Mouse (Mus musculus) urinary bladder, postnatal 25 days (tissue): ENCODE measurements around the gene Apom.

ENCODE experiments used
- DNase-seq: peaks from one replicate; pipeline ENCODE4 v3.0.0; 2022; ENCODE audit warnings: low spot score

Gene Apom

GRCm38 (mm10) chr17:35158850-35159593 is 27.2 kb upstream of the Apom start:
- DNase-seq: no peak

DNA sequence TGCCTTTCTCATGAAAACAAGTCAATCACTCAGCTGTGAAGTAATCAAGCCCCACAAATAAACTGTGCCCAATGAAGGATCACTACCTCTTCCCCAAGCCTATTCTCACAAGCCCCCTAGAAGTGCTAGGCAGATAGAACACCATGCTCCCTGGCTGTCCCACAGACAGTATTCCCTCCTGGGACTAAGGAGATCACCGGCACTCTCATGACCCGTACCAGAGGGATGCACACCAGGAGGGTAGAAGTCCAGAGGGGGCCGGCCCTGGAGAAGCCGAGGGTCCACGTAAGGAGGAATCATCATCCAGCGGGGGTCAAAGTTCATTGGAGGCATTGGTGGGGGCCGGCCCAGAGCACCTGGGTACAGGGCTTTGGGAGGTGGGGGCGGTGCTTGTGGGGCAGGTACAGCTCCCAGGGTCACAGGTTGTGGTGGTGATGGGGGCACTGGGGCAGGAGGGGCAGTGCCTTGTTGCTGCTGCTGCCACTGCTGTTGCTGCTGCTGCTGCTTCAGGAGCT is 25.9 kb upstream of the Apom start:
- DNase-seq: no peak

DNA sequence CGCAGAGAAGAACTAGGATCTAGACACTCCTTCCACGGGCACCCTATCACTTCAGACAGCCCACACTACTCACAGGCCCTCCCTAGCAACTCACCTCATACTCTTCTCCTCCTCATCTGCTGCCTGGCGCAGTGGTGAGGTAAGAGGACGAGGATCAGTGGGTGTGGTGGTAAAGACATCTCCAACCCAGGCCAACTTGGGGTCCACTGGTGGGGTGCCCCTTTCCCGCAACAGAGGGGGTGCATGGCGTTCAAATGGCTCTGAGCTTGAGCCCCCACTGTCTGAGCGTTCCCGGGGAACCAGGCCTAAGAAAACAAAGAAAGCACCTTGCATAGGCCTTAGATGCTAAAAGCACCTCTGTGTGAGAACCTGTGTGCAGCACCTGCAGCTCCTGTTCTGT is 25.4 kb upstream of the Apom start:
- DNase-seq: no peak

DNA sequence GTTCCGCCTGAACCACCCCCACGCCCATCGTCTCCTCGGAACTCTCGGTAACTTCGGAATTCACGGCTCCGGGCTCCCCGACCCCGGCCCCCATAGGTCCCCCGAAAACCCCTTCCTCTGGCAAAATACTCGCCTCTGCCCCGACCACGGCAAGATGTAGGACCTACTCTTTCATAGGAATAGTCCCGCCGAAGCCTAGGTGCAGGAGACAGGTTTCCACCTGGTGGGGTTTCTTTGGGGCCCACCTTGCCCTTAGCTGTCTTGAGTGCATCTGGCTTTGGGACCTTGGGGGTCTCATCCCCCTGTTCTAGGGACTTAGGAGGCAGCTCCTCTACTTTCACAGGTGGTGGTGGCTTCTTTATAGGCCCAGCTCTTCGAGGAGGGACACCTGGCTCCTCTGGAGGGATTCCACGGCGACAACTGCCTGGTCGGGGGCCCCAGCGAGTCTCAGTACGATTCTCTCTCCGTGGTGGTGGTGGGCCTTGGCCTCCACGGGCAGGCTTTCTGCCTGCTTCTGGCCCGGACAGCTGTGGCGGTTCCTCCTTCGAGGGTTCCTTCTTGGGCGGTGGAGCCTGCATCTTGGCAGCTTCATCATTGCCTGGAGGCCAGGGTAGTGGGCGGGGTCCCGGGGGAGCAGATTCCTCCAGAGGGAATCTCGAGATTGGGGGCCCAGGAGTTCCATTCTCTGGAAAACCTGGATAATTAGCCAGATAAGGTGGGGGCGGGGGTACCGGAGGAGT is 24.8 kb upstream of the Apom start:
- no peak for DNase-seq

- no peak for DNase-seq
These were observed 23.6 kb upstream of the Apom start for GRCm38 (mm10) chr17:35155451-35155850.

GRCm38 (mm10) chr17:35154616-35155015 is 22.8 kb upstream of the Apom start:
- no peak for DNase-seq

DNA sequence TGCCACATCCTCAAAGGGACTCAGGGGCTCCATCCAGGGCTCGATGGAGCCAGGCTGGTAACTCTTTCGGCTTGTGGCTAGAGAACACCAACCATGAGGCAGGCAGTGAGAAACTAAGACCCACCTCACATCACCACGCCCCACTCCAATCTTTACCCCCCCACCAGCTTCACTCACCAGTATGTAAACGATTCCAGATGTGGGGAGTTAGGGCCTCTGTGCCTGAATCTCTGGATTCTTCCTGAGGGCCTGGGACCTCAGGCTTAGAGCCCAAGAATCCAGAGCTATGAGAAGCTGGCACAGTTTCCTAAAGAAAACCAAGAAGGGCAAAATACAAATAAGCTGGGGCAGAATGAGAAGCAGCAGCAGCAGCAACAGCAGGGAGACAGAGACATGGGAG is 22.1 kb upstream of the Apom start:
- DNase-seq: no peak

DNA sequence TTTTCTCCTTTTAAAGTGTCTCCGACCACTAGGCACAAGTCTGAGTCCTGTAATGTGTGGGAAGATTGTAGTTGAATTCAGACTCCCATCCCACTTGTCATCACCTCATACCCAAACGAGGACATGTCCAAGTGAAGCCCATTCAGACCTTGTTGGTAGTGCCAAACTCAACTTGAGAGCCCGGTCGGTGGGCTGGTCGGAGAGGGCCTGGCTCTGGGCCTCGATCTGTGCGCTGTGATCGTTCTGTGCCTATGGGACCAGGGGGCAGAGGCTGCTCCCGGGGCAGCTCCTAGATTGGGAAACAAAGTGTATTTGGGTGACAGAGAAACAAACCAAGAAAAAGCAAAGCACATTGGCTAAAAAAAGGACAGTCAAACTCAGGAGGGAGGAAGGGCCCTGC is 21.2 kb upstream of the Apom start:
- no peak for DNase-seq

GRCm38 (mm10) chr17:35152121-35152520 is 20.3 kb upstream of the Apom start:
- DNase-seq: no peak

- no peak for DNase-seq
These were observed 16.2 kb upstream of the Apom start for GRCm38 (mm10) chr17:35147922-35148639.

DNA sequence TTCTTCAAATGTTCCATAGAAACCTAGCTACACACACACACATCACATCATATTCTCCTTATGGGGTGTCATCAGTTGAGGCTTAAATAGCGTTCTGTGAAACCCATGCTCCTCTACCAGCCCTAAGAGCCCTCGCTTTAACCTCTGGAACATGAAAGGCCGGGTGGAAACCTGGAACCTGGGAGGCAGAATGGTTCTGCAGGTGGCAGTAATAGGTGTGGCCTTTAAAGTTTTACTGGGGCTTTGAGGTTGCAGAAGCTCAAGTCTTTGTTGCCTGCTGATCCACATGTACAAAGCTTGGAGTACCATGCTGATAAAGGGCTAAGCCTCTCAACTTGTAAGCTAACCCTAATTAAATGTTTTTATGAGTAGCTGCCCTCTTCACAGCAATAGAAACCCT is 15.5 kb upstream of the Apom start:
- no peak for DNase-seq

DNA sequence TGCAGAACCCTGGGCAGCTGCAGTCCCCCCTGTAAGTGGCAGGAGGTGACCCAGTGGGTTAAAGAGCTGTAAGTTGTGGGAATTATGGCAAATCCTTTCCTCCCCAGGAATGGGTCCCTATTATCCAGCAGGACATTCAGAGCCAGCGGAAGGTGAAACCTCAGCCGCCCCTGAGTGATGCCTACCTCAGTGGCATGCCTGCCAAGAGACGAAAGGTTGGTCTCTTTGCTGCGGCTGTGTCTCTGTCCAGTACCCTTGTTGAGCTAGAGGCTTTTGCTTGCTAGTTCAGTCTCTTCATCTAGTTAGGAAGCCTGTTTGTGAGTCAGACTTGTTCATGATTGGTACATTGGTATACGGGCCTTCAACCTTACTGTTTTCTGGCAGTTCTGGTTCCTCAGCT is 14.3 kb upstream of the Apom start:
- DNase-seq: no peak

DNA sequence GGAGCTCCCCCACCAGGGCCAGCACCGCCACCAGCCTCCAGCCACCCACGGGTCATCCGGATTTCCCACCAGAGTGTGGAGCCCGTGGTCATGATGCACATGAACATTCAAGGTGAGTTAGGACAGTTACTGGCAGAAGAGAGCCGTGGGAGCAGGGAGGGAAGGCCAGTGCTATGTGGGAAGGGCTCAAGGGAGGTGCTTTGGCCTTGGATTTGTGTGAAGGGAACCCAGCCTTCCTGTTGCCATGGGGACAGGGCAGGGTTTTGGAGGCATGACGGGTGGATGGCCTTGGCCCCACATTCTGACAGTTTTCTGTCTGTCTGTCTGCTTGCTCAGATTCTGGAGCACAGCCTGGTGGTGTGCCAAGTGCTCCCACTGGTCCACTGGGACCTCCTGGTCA is 10.1 kb upstream of the Apom start:
- no peak for DNase-seq

GRCm38 (mm10) chr17:35140490-35140996 is 8.7 kb upstream of the Apom start:
- DNase-seq: no peak

DNA sequence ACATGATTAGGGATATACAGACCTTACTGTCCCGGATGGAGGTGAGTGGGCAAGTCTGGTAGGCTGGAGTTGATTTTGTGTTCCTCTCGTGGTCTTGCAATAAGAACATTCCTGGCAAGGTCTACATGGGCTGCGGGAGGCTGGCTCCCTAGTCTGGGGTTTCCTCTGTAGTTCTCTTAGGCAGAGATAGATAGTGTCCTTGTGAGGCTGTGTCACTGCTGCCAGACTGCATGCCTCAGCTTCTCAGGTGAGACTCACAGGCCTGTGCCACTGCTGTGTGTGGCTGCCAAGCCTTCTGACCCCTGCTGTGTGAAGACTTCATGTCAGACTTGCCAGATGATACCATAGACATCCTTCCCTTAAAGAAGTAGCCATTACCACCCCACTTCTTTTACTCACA is 7.4 kb upstream of the Apom start:
- DNase-seq: no peak

DNA sequence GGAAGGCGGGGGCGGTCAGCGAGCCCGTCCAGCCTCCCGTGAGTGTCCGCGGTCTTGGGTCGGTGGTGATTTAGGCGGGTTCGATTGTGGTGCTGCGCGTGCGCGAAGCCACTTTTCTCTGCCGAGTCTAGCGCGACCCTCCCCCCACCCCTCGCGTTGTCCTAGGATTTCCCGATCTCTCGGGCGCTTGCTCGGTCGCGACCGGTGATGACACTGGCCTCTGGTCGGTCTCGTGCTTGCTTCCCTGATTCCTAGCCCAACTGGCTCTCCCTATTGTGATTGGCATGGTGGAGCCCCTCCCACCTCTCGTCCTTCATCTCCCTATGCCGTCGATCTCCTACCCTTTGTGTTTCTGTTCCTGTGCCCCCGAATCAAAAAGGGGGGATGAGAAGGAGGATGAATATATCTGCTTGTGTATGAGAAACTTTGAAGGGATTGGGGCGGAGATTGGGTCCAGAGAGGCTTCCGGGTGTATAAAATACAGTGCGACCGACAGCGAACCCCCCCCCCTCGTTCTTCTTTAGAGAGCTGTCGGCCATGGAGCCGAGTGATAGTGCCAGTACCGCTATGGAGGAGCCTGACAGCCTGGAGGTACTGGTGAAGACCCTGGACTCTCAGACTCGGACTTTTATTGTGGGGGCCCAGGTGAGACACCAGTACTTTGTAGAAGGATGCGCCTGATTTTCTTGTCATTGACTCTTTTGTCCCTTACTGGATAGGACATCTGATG is 3.9 kb upstream of the Apom start:
- no peak for DNase-seq

- peak; percentile 93 for DNase-seq
These were observed 3.1 kb upstream of the Apom start, which contains the start of gene Bag6 for GRCm38 (mm10) chr17:35134801-35135590. Gene Bag6, plus strand, starts transcription at chr17:35135178.

DNA sequence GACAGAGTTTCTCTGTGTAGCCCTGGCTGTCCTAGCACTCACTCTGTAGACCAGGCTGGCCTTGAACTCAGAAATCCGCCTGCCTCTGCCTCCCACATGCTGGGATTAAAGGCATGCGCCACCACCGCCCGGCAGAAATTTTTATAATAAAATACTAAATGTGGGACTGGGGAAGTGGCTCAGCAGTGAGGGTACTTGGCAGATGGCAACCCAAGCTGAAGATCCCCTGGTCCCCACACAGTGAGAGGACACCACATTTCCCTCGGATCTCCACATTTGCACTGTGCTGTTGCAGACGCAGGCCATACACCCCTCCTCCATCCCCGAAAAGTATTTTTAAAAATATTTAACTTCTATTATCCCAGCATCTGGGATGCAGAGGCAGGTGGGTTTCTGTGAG is 1.7 kb upstream of the Apom start:
- no peak for DNase-seq

DNA sequence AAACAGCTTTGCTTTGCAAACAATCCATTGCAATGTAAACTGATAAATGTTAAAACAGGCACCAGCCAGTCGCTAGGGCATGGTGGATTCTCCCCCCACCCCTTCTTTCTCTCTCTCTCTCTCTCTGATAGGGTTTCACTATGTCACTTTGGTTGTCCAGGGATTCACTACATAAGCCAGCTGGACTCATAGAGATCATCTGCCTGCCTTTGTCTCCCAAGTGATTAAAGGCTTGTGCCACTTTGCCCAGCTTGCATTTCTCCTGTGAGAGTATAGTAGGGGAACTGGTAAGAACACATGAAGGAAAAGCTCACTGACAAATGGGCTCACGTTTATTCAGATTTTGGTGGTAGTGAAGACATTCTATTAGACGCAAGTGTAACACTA is 317 bp upstream of the Apom start:
- DNase-seq: no peak

GRCm38 (mm10) chr17:35131038-35131437 is 812 bp downstream of the Apom start:
- DNase-seq: no peak

DNA sequence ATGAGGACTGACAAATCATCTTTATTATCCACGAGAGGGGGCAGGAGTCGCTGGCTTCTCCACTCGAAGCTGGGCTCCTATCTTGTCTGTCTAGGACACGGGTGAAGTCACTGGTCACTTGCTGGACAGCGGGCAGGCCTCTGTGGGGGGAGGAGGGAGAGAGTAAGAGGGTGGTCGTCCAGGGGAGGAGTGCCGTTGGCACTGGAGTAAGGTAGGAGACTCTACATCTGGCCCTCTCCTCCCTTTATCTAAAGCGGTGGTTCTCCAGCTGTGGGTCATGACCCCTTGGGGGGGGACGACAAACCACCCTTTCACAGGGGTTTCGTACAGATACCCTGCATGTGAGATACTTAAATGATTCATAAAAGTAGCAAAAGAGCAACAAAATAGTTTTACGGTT is 2.9 kb downstream of the Apom start:
- DNase-seq: no peak
